Mouse (Mus musculus): ENCODE results near the gene Elavl1.

Elavl1 gene

GRCm38 (mm10) chr8:4320404-4320803 lies 4.8 kb downstream of the Elavl1 start:
- no peak for DNase-seq (ENCODE audit: low spot score)

GRCm38 (mm10) chr8:4319573-4319872 lies 5.7 kb downstream of the Elavl1 start:
- DNase-seq (ENCODE audit: low spot score), result no peak

- no peak for DNase-seq (ENCODE audit: low spot score)
Measured at GRCm38 (mm10) chr8:4318796-4319572, 6.2 kb downstream of the Elavl1 start.

DNA sequence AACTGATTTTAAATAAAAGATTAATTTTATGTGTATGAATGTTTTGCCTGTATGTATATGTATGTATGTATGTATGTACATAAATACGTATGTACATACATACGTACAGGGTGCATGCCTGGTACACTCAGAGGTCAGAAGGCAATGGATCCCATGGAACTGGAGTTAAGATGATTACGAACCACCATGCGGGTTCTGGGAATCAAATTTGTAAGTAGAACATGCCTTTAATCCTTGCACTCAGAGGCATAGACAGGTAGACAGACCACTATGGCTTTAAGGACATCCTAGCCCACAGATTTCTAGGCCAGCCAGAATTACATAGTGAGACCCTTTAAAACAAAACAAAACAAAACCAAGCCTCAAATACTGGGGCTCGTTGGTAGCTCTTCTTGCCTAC lies 7.1 kb downstream of the Elavl1 start:
- DNase-seq (ENCODE audit: low spot score), result no peak

- no peak for DNase-seq (ENCODE audit: low spot score)
Measured at GRCm38 (mm10) chr8:4314852-4315251, 10.4 kb downstream of the Elavl1 start.

GRCm38 (mm10) chr8:4313254-4314124 lies 11.7 kb downstream of the Elavl1 start:
- DNase-seq (ENCODE audit: low spot score), result no peak

- no peak for DNase-seq (ENCODE audit: low spot score)
Measured at GRCm38 (mm10) chr8:4312104-4312503, 13.1 kb downstream of the Elavl1 start.

DNA sequence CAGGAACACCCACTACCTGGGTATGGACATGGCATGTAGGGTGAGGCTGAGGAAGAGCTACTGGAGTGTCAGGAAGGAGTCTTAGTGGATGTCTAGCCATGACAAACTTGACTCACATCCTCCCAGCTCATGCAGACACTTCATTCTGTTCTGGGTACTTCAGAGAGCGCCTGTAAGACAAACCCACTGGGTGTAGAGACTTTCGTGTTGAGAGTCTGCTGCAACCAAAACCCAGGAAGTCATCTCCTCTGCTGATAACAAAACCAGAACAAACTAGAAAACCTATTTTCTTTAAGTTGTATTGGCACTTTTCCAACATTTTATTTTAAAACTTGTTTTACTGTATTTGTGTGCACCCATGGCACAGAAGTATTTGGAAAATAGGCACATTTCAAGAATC lies 19.4 kb downstream of the Elavl1 start:
- DNase-seq (ENCODE audit: low spot score), result no peak

- peak; percentile 42 for DNase-seq (ENCODE audit: low spot score)
Measured at GRCm38 (mm10) chr8:4304124-4304547, 21.1 kb downstream of the Elavl1 start.

GRCm38 (mm10) chr8:4297822-4298221 lies 27.4 kb downstream of the Elavl1 start:
- no peak for DNase-seq (ENCODE audit: low spot score)

DNA sequence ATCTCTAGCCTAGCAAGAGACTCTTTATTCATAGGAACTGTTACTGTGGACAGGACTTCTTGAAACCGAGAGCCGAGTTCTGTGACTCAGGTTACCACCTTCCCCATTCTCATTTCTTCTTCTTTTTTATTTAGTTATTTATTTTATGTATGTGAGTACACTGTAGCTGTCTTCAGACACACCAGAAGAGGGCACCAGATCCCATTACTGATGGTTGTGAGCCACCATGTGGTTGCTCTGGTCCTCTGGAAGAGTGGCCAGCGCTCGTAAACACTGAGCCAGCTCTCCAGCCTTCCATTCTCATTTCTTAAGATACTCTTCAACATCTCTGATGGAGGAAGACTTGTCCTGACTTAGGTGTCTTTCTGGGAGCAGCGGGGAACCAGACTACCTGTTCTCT lies 32.5 kb downstream of the Elavl1 start:
- DNase-seq (ENCODE audit: low spot score), result no peak

DNA sequence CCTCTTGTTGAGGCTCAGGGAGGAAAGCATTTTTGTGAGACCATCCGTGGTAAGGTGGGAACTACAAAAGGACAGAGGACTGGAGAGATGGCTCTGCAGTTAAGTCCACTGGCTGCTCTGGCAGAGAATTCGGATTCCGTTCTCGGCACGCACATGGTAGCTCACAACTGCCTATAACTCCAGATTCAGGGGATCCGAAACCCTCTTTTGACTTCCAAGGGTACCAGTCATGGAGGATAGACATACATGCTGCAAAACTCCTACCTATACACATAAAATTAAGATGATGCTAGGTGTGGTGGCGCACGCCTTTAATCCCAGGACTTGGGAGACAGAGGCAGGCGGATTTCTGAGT lies 49.1 kb downstream of the Elavl1 start:
- DNase-seq (ENCODE audit: low spot score), result no peak

DNA sequence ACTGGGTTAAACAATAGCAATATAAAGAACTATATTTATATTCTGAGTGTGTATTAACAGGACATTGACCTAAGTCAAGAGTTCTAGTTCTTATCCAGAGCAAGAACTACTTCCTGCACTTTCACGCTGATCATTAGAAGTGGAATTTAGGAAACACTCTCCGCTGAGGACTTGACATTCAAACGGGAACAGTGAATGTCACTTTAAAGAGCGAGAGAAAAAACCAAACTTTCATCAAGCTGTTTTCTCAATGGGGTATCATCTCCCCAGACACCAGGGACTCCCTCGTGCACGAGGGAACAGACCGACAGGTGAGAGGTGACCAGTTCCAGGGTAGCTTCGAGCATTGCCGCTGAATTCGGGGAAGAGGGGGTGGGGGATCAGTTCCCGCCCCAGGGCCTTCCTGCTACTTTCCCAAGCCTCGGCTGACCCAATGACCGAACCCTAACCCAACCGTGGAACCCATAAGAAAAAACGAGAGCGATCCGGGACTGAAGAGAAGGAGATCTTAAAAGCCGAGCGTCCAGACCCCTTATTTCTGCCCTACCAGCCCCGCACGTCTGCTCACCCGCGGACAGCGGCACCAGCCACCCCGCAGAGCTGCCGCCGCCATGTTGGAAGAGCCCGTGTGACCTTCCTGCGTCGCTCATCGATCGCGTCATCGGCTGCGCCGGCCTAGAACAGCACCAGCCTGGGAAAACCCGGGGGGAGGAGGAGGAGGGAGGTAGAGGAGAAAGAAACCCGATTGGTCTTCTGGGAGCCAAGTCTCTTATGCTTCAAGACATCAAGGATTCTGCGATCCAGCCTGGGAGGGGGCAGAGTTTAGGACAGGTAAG lies 49.7 kb downstream of the Elavl1 start, which contains the start of gene Timm44:
Gene Timm44, minus strand, starts transcription at position 639 of the 836 bp plus-strand sequence.
- DNase-seq (ENCODE audit: low spot score), result peak; percentile 95

DNA sequence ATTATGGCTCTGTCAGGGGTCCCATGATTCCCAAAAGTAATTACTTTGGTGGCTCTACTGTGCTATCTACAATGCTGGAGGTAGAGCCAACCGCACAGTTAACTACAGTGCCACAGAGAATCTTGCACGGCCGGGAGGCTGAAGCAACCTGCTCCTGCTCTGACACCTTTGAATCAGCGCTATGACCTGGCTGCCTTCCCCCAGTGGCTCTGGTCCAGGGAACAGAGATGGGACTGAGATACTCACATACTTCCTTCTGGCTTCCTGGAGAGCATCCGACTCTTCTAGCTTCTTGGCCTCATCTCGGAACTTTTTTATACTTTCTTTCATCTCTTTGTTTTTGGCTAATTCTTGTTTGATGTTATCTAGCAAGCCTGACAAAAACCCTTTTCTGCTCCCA lies 55.6 kb downstream of the Elavl1 start:
- no peak for DNase-seq (ENCODE audit: low spot score)

GRCm38 (mm10) chr8:4267627-4268026 lies 57.6 kb downstream of the Elavl1 start:
- no peak for DNase-seq (ENCODE audit: low spot score)

DNA sequence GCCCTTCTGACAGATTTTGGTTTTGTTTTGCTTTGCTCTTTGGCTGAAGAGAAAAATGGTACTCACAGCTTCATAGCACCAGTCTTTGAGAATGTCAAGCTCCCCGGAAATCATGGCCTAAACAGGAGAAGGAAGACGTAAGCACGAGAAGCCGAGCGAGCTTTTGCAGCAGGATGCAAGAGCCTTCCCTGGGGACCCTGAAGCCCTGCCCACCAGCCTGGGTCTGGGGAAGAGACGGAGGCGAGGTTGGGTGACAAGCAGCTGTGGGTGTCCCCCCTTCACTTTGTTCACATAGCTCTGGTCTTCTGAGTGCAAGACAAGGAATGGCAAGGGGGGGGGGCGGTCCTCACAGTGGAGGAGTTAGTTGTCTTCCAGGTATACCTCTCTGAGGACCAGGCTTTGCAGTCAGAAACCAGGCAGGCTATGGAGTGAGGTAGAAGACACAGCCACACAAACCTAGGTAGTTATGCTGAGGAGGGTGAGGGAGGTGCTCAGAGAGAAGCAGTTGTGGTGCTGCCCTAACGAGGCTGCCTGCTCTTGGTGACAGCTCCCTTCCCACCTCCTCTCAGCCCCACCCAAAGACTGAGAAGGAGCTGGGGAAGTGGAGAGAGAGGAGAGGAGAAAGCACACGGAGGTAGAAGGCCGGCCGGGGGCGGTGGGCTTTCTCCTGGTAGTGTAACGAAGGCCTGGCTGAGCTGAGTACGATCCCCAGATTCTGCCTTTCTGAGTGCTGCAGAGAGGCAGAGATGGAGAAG lies 59.9 kb downstream of the Elavl1 start:
- no peak for DNase-seq (ENCODE audit: low spot score)

DNA sequence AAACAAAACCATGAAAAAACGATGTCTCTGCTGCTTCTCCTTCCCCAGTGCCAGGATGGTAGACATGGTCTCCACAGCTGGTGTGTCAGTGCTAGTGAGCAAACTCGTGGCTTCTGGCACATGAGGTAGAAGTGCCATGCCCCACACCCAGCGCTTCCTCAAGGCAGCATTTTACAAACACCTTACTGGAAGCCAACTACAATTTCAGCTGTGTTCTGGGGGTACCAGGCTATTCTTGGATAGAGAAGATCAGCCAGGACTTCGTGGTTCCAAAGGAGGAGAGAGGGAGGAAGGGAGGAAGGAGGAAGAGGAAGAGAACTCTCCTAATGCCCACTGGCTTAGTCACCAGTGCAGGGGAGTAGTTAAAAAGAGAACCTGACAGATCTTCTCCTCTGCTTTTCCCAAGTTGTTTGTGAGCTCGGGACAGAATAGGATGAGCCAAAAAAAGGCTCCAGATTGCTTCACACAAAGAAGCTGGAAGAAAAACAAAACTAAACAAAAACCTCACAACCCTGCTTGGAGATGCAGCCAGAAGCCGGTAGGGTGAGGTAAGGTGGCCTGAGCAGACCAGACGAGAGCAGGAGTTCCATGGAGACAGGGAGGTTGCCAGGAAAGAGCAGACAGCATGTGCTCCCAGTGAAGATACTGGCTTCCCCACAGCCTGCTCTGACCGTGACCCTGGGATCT lies 62.0 kb downstream of the Elavl1 start:
- DNase-seq (ENCODE audit: low spot score), result no peak

GRCm38 (mm10) chr8:4259805-4260170 lies 65.4 kb downstream of the Elavl1 start:
- no peak for DNase-seq (ENCODE audit: low spot score)

DNA sequence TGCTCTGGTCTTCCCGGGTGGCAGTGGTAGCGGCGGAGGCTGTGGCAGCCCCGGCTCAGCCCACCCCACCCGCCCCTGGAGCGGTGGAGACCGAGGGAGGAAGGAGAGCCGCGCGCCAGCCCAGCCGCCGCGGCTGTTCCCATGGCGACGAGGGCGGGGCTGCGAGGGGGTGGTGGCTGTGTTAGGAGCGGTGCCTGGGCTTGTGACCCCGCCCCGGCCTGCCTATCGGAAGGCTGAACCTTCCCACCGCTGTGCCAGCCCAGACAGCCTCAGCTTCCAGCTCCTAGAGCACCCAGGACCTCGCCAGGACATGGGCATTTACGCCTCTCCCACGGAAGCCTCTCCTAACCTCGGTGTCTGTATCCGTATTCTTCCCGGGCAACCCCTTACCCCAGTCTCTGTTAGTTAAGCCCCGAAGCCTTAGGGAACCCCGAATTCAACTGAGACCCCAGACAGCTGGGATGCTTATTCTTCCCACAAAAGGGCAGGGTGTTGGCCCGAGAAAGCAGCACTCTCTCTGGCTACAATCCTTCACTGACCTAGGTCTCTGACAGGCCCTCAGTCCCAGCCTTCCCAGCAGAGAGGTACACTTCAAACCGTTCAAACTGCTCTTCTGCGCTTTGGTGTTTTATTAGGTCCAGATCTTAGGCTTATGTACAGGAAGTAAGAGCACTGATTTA lies 65.9 kb downstream of the Elavl1 start, which contains the start of gene Ctxn1:
Gene Ctxn1, minus strand, starts transcription at position 150 of the 680 bp plus-strand sequence.
- DNase-seq (ENCODE audit: low spot score), result peak; percentile 91

DNA sequence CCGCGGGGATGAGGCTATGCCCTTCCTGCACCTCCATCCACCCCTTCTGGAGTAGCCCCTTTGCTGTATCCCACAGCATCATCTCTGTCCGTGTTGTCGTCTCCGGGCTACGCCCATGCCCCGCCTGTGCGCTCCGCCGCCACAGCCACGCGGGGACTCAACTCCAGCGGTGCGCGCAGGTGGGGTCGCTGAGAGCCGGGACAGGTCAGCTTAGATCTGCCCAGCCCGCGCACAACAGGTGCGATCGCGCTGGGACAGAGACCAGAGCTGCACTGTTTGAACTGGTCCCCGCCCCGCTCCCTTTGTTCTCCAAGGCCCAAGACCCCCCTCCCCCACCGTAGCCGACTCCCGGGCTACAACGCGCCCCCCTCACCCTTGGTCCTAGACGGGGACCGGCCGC lies 66.5 kb downstream of the Elavl1 start:
- DNase-seq (ENCODE audit: low spot score), result no peak

DNA sequence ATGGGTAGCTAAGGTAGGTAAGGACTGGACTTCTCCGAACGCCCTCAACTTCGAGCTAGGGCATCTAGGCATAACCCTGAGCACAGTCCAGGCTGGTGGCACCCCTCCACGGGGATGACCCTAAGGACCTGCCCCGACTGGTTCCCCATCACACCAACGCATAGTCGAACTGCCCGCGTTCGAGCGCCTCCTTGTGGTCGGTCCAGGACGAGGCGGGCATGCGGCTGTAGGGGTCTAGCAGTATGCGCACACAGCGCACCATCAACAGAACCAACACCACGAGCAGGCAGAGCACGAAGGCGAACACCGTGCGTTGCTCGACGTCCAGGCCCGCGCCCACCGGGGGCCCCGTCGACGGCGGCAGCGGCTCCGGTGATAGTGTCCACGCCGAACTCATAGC lies 67.0 kb downstream of the Elavl1 start:
- DNase-seq (ENCODE audit: low spot score), result peak; percentile 72
